Mouse (Mus musculus): ENCODE measurements around the gene Tmem207. TPM values are rescaled to one million over a fixed set of nuclear protein-coding genes. Genes with fewer than 3 reads are reported as not detected.
A peak's percentile ranks its signal among the peaks of the same experiment; 100 is the strongest.

Gene Tmem207
- total RNA-seq (2014; rRNA removed) (not detected in 2 replicates), polyA plus RNA-seq (2015; fragmentation: Nextera tagmentation; extraction: Ambion mirVana) (0.08 TPM in 1 of 2 replicates, not detected in the other)

- no peak for TF ChIP-seq CTCF (IDR thresholded peaks at IDR 0.05; ENCODE audit: low read depth)
- H3K9ac ChIP-seq (replicated peaks; ENCODE audit: low read length), result no peak within 1 kb of the TSS
- H3K4me3 ChIP-seq (ENCODE audit: low read length), result no peak within 1 kb of the TSS
- WGBS, result 81% methylated on average over 4 of the region's 4 CpGs
- no peaks in the 10 kb centered on the region; the same call in 1 of the 2 replicates for H3K4me1 ChIP-seq (ENCODE audit: insufficient read depth, low read length)
- H3K27ac ChIP-seq, result no peak within 1 kb of the TSS
- no peaks in the 10 kb centered on the region for H3K27me3 ChIP-seq (ENCODE audit: insufficient read depth, low read length)
- ATAC-seq (no peak), DNase-seq (ENCODE audit: low spot score) (no peak)
- no peaks in the 10 kb centered on the region for H3K36me3 ChIP-seq (ENCODE audit: insufficient read depth, low read length)
- no peaks in the 10 kb centered on the region for H3K9me3 ChIP-seq (ENCODE audit: low read length)
- H3K4me2 ChIP-seq (ENCODE audit: low read depth, low read length), result 0 out of 2 replicates have a peak within 1 kb of the TSS, but pooled peaks have one; percentile 16
These were observed at the start of gene Tmem207 for GRCm38 (mm10) chr16:26526669-26527068. Gene Tmem207 (minus strand): TSS chr16:26526769.

GRCm38 (mm10) chr16:26574173-26574572 lies 47.6 kb upstream of the Tmem207 start:
- H3K4me1 ChIP-seq (ENCODE audit: insufficient read depth, low read length), result no peaks in the 10 kb centered on the region
- H3K27me3 ChIP-seq (ENCODE audit: insufficient read depth, low read length), result no peaks in the 10 kb centered on the region
- H3K4me3 ChIP-seq (ENCODE audit: low read length), result no peak overlapping the region
- DNase-seq (ENCODE audit: low spot score) (no peak), ATAC-seq (no peak)
- H3K9me3 ChIP-seq (ENCODE audit: low read length), result no peaks in the 10 kb centered on the region
- no peak overlapping the region for H3K27ac ChIP-seq
- no peak overlapping the region for H3K9ac ChIP-seq (replicated peaks; ENCODE audit: low read length)
- H3K4me2 ChIP-seq (ENCODE audit: low read depth, low read length), result no peak overlapping the region
- no peak for TF ChIP-seq CTCF (IDR thresholded peaks at IDR 0.05; ENCODE audit: low read depth)
- H3K36me3 ChIP-seq (ENCODE audit: insufficient read depth, low read length), result no peaks in the 10 kb centered on the region
- 95% methylated on average over 5 of the region's 5 CpGs for WGBS

GRCm38 (mm10) chr16:26571836-26572235 lies 45.3 kb upstream of the Tmem207 start:
- no peaks in the 10 kb centered on the region for H3K27me3 ChIP-seq (ENCODE audit: insufficient read depth, low read length)
- no peak for DNase-seq (ENCODE audit: low spot score)
- no peak for TF ChIP-seq CTCF (IDR thresholded peaks at IDR 0.05; ENCODE audit: low read depth)
- no peak overlapping the region for H3K4me3 ChIP-seq (ENCODE audit: low read length)
- no peak overlapping the region for H3K9ac ChIP-seq (replicated peaks; ENCODE audit: low read length)
- H3K9me3 ChIP-seq (ENCODE audit: low read length), result no peaks in the 10 kb centered on the region
- no peaks in the 10 kb centered on the region for H3K4me1 ChIP-seq (ENCODE audit: insufficient read depth, low read length)
- H3K4me2 ChIP-seq (ENCODE audit: low read depth, low read length), result no peak overlapping the region
- WGBS, result 89% methylated on average over 2 of the region's 2 CpGs
- no peaks in the 10 kb centered on the region for H3K36me3 ChIP-seq (ENCODE audit: insufficient read depth, low read length)
- H3K27ac ChIP-seq, result no peak overlapping the region
- ATAC-seq, result no peak

- TF ChIP-seq CTCF (IDR thresholded peaks at IDR 0.05; ENCODE audit: low read depth), result no peak
- Histone ChIP-seq H3K9me3 (ENCODE audit: low read length) (no peaks in the 10 kb centered on the region), H3K4me2 (ENCODE audit: low read depth, low read length) (no peak overlapping the region), H3K27ac (no peak overlapping the region), H3K4me1 (ENCODE audit: insufficient read depth, low read length) (no peaks in the 10 kb centered on the region), H3K4me3 (ENCODE audit: low read length) (no peak overlapping the region), H3K36me3 (ENCODE audit: insufficient read depth, low read length) (no peaks in the 10 kb centered on the region), H3K9ac (replicated peaks; ENCODE audit: low read length) (no peak overlapping the region), H3K27me3 (ENCODE audit: insufficient read depth, low read length) (no peaks in the 10 kb centered on the region)
- ATAC-seq, result no peak
- no peak for DNase-seq (ENCODE audit: low spot score)
These were observed 42.9 kb upstream of the Tmem207 start for GRCm38 (mm10) chr16:26569387-26569978.

GRCm38 (mm10) chr16:26562771-26563170 lies 36.2 kb upstream of the Tmem207 start:
- H3K4me2 ChIP-seq (ENCODE audit: low read depth, low read length), result no peak overlapping the region
- TF ChIP-seq CTCF (IDR thresholded peaks at IDR 0.05; ENCODE audit: low read depth), result no peak
- H3K9me3 ChIP-seq (ENCODE audit: low read length), result no peaks in the 10 kb centered on the region
- ATAC-seq, result no peak
- 82% methylated on average over 2 of the region's 2 CpGs for WGBS
- no peak overlapping the region for H3K4me3 ChIP-seq (ENCODE audit: low read length)
- H3K27me3 ChIP-seq (ENCODE audit: insufficient read depth, low read length), result no peaks in the 10 kb centered on the region
- H3K4me1 ChIP-seq (ENCODE audit: insufficient read depth, low read length), result no peaks in the 10 kb centered on the region
- no peak for DNase-seq (ENCODE audit: low spot score)
- H3K36me3 ChIP-seq (ENCODE audit: insufficient read depth, low read length), result no peaks in the 10 kb centered on the region
- no peak overlapping the region for H3K27ac ChIP-seq
- H3K9ac ChIP-seq (replicated peaks; ENCODE audit: low read length), result no peak overlapping the region

GRCm38 (mm10) chr16:26561743-26562142 lies 35.2 kb upstream of the Tmem207 start:
- 16% methylated on average over 2 of the region's 2 CpGs for WGBS

GRCm38 (mm10) chr16:26558797-26559196 lies 32.2 kb upstream of the Tmem207 start:
- no peak overlapping the region for H3K27ac ChIP-seq
- H3K27me3 ChIP-seq (ENCODE audit: insufficient read depth, low read length), result no peaks in the 10 kb centered on the region

More at GRCm38 (mm10) chr16:26561743-26562142, 35.2 kb upstream of the Tmem207 start:
- H3K27me3 ChIP-seq (ENCODE audit: insufficient read depth, low read length), result no peaks in the 10 kb centered on the region
- no peaks in the 10 kb centered on the region for H3K9me3 ChIP-seq (ENCODE audit: low read length)
- H3K27ac ChIP-seq, result no peak overlapping the region
- no peak for TF ChIP-seq CTCF (IDR thresholded peaks at IDR 0.05; ENCODE audit: low read depth)
- no peak for ATAC-seq
- no peak overlapping the region for H3K4me3 ChIP-seq (ENCODE audit: low read length)
- no peak overlapping the region for H3K9ac ChIP-seq (replicated peaks; ENCODE audit: low read length)
- no peak for DNase-seq (ENCODE audit: low spot score)
- no peaks in the 10 kb centered on the region for H3K36me3 ChIP-seq (ENCODE audit: insufficient read depth, low read length)
- no peaks in the 10 kb centered on the region for H3K4me1 ChIP-seq (ENCODE audit: insufficient read depth, low read length)
- H3K4me2 ChIP-seq (ENCODE audit: low read depth, low read length), result no peak overlapping the region

More at GRCm38 (mm10) chr16:26558797-26559196, 32.2 kb upstream of the Tmem207 start:
- Histone ChIP-seq H3K9me3 (ENCODE audit: low read length) (no peaks in the 10 kb centered on the region), H3K36me3 (ENCODE audit: insufficient read depth, low read length) (no peaks in the 10 kb centered on the region), H3K4me3 (ENCODE audit: low read length) (no peak overlapping the region), H3K4me2 (ENCODE audit: low read depth, low read length) (no peak overlapping the region), H3K4me1 (ENCODE audit: insufficient read depth, low read length) (no peaks in the 10 kb centered on the region), H3K9ac (replicated peaks; ENCODE audit: low read length) (no peak overlapping the region)
- no peak for ATAC-seq
- WGBS, result 90% methylated on average over 1 of the region's 1 CpGs
- no peak for TF ChIP-seq CTCF (IDR thresholded peaks at IDR 0.05; ENCODE audit: low read depth)
- no peak for DNase-seq (ENCODE audit: low spot score)

All from hindbrain, postnatal 0 days (tissue).